Mouse (Mus musculus): ENCODE measurements at regions not wholly inside any gene's neighbourhood (a gene's known extent, or its start where the extent isn't known, plus 50 kb on each side); places are given as distances from the start of the nearest gene placed in this dataset.

- DNase-seq: no peak
Observed at GRCm38 (mm10) chr15:62148680-62149237, 1225.9 kb upstream of the A1bg start.

GRCm38 (mm10) chr15:62147343-62147953, 1224.6 kb upstream of the A1bg start:
- DNase-seq: no peak

- no peak for DNase-seq
Observed at GRCm38 (mm10) chr15:62145643-62146285, 1223.0 kb upstream of the A1bg start.

GRCm38 (mm10) chr15:62144776-62145564, 1222.2 kb upstream of the A1bg start:
- DNase-seq: no peak

GRCm38 (mm10) chr15:62139859-62140258, 1217.0 kb upstream of the A1bg start:
- DNase-seq: no peak

- no peak for DNase-seq
Observed at GRCm38 (mm10) chr15:62139192-62139591, 1216.4 kb upstream of the A1bg start.

- DNase-seq: no peak
Observed at GRCm38 (mm10) chr15:62138701-62139100, 1215.9 kb upstream of the A1bg start.

GRCm38 (mm10) chr15:62136932-62137594, 1214.3 kb upstream of the A1bg start:
- DNase-seq: no peak

GRCm38 (mm10) chr15:62134835-62135234, 1212.0 kb upstream of the A1bg start:
- DNase-seq: no peak

GRCm38 (mm10) chr15:62134308-62134707, 1211.5 kb upstream of the A1bg start:
- DNase-seq: no peak

- no peak for DNase-seq
Observed at GRCm38 (mm10) chr15:62132895-62133294, 1210.1 kb upstream of the A1bg start.

- DNase-seq: no peak
Observed at GRCm38 (mm10) chr15:62131686-62132085, 1208.9 kb upstream of the A1bg start.

- no peak for DNase-seq
Observed at GRCm38 (mm10) chr15:62130530-62130929, 1207.7 kb upstream of the A1bg start.

GRCm38 (mm10) chr15:62128546-62129212, 1205.9 kb upstream of the A1bg start:
- no peak for DNase-seq

GRCm38 (mm10) chr15:62127602-62128158, 1204.9 kb upstream of the A1bg start:
- no peak for DNase-seq

- DNase-seq: no peak
Observed at GRCm38 (mm10) chr15:62125718-62126117, 1202.9 kb upstream of the A1bg start.

GRCm38 (mm10) chr15:62123756-62124155, 1200.9 kb upstream of the A1bg start:
- no peak for DNase-seq

GRCm38 (mm10) chr15:62122265-62123023, 1199.6 kb upstream of the A1bg start:
- no peak for DNase-seq

- DNase-seq: no peak
Observed at GRCm38 (mm10) chr15:62121696-62122095, 1198.9 kb upstream of the A1bg start.

GRCm38 (mm10) chr15:62120735-62121134, 1197.9 kb upstream of the A1bg start:
- DNase-seq: no peak

- no peak for DNase-seq
Observed at GRCm38 (mm10) chr15:62118997-62119396, 1196.2 kb upstream of the A1bg start.

Measured in cerebellum, postnatal 25 days (tissue).